In the genomic region with DNA sequence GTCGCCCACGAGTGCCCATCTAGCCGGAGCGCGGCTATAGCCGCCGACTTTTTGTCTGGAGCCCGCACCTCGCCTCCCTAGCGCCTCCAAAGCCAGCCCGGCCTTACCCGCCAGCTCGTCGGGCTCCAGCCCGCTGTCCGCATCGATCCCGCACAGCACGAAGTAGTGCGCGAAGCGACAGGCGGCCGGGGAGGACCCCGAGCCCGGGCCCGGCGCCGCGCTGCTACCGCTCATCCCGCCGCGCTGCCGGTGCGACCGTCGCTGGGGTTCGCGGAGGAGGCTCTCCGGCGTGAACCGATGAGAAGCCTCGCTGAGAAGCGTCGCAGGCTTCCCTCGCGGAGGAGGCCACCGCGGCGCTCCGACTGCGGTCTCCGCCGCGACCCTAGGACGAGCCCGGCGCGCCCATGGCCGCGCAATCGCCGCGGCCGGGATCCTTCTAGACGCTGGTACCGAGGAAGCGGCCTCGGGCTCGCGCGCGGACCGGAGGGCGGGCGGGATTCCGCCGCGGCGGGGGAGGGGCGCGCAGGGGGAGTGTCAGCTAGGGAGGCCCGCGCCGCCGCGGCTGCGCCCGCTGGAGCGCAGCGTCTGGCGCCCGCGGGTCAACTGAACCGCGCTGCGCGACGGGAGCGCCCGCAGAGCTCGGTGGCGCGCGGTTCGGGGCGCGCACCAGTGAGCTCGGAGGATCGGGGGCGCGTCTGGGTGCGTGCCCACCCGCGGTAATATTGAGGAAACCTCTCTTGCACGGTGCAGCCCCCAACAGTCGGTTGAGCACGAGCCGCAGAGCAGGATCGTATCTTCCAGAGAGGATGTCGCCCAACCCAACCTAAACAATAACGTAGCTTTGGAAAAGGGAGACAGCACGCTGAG, we compare ENCODE assay signal across 8 mouse cellular contexts. TPM values are rescaled to one million over a fixed set of nuclear protein-coding genes. Genes with fewer than 3 reads are reported as not detected.
DNase-seq lines count a peak whose midpoint lies in the region; ATAC-seq and TF ChIP-seq lines count a peak whose summit lies in the region.

A gene (minus strand): TSS at position 605 of the 867 bp plus-strand sequence.

- no peaks in the 10 kb centered on the region for H3K9me3 ChIP-seq in intestine, embryonic 14.5 days (ENCODE audit: control insufficient read depth, low read length)
- no peaks in the 10 kb centered on the region for H3K9me3 ChIP-seq in megakaryocyte, embryonic 14.5 days

- peak within 1 kb of the TSS; percentile 98 for H3K27ac ChIP-seq in cortical plate, adult 2 months (ENCODE audit: insufficient read depth, low read length)
- peak within 1 kb of the TSS; percentile 95 for H3K27ac ChIP-seq in intestine, embryonic 14.5 days (ENCODE audit: low read depth)

- ATAC-seq in activated CD4-positive, CD25-positive, alpha-beta regulatory T cell, adult 4 months: peak; percentile 43
- ATAC-seq in intestine, embryonic 14.5 days (replicated peaks; ENCODE audit: low FRiP score, low TSS enrichment, low read depth): peak; percentile 88

- TF ChIP-seq CTCF in cortical plate, adult 2 months (IDR thresholded peaks at IDR 0.05; ENCODE audit: extremely low read depth, insufficient read depth, low read length): no peak

- no peaks in the 10 kb centered on the region for H3K27me3 ChIP-seq in intestine, embryonic 14.5 days (replicated peaks; ENCODE audit: control insufficient read depth, insufficient read depth, low read length)
- peaks cover 27% of the 10 kb centered on the region for H3K27me3 ChIP-seq in megakaryocyte, embryonic 14.5 days (replicated peaks)

- peak within 1 kb of the TSS; percentile 93 for H3K9ac ChIP-seq in intestine, embryonic 14.5 days (ENCODE audit: low read length)

- no peaks in the 10 kb centered on the region for H3K36me3 ChIP-seq in intestine, embryonic 14.5 days (ENCODE audit: control insufficient read depth, insufficient read depth, low read length)
- H3K36me3 ChIP-seq in megakaryocyte, embryonic 14.5 days (replicated peaks; ENCODE audit: low read length): no peaks in the 10 kb centered on the region

- peak; percentile 87 for DNase-seq in gastrocnemius, postnatal 25 days
- DNase-seq in intestine, embryonic 14.5 days (ENCODE audit: low spot score): peak; percentile 91
- peak; percentile 82 to 91 for DNase-seq in left cerebral cortex, postnatal 10 days (ENCODE audit: extremely low spot score in 1 of 2, low spot score in 2 of 2)
- peak; percentile 87 for DNase-seq in right cerebral cortex, postnatal 25 days
- DNase-seq in yolk sac, embryonic 10.5 days (ENCODE audit: low spot score): peak; percentile 86

- peak within 1 kb of the TSS; percentile 79 for H3K4me2 ChIP-seq in intestine, embryonic 14.5 days (ENCODE audit: low read length)

- no peaks in the 10 kb centered on the region for H3K4me1 ChIP-seq in cortical plate, adult 2 months (ENCODE audit: control insufficient read depth, insufficient read depth, low read length)
- no peaks in the 10 kb centered on the region for H3K4me1 ChIP-seq in intestine, embryonic 14.5 days (replicated peaks; ENCODE audit: control insufficient read depth, insufficient read depth, low read length)
- peaks cover 18% of the 10 kb centered on the region for H3K4me1 ChIP-seq in megakaryocyte, embryonic 14.5 days

- peak; percentile 67 for TF ChIP-seq POLR2A in cortical plate, adult 2 months (IDR thresholded peaks at IDR 0.05; ENCODE audit: extremely low read depth, insufficient read depth, low read length)

- 0% methylated on average over 116 of the region's 124 CpGs for WGBS in intestine, embryonic 14.5 days

- intact Hi-C loops in left cerebral cortex, postnatal 10 days (cut with DNase I): loop anchor here (5.0 kb wide), 1 partner anchor 39 kb away; no protein-coding TSS in a partner anchor

- H3K4me3 ChIP-seq in cortical plate, adult 2 months (ENCODE audit: insufficient read depth, low read length): peak within 1 kb of the TSS; percentile 79
- H3K4me3 ChIP-seq in intestine, embryonic 14.5 days (ENCODE audit: low read depth, low read length): peak within 1 kb of the TSS; percentile 83
- peak within 1 kb of the TSS; percentile 94 for H3K4me3 ChIP-seq in megakaryocyte, embryonic 14.5 days (replicated peaks)

RNA-seq across cellular contexts. Expression of the gene that starts here (rescaled TPM):
- under 1 TPM; 0.45 to 0.98 TPM for polyA plus RNA-seq in activated CD4-positive, CD25-positive, alpha-beta regulatory T cell, adult 4 months (2017; shearing (Covaris generic))
- 20.4 and 20.6 TPM in 2 replicates for polyA plus RNA-seq in cortical plate, adult 2 months (2012; rRNA removed)
- total RNA-seq in gastrocnemius, postnatal 25 days (2021): 1 to 10 TPM; 5.1 to 5.2 TPM
- polyA plus RNA-seq in intestine, embryonic 14.5 days (2014; fragmentation: Nextera tagmentation; extraction: Ambion mirVana): 13.2 TPM in 2 replicates
- 10 to 100 TPM; 45.6 to 48.6 TPM for total RNA-seq in left cerebral cortex, postnatal 10 days (2021)
- 0.07 TPM in 1 of 2 replicates, not detected in the other for polyA plus RNA-seq in megakaryocyte, embryonic 14.5 days (2012; ENCODE audit: insufficient read depth, low replicate concordance)

Comparison
In these comparisons a context has a peak if more than half of its experiments do, and no peak if none do; other contexts are left out.
1. Peak in every context shown above with its lines: DNase-seq, ATAC-seq, H3K4me3 ChIP-seq and H3K27ac ChIP-seq.
2. RNA of the gene that starts here (total RNA-seq): 45.6 to 48.6 TPM in left cerebral cortex, postnatal 10 days; 5.1 to 5.2 TPM in gastrocnemius, postnatal 25 days; every median in the first group is over 4 times any median in the second.
3. Peak in ATAC-seq in activated CD4-positive, CD25-positive, alpha-beta regulatory T cell, adult 4 months; RNA of the gene not detected or under 1 TPM.